8 mouse cellular contexts compared by ENCODE assay signal in the genomic region with DNA sequence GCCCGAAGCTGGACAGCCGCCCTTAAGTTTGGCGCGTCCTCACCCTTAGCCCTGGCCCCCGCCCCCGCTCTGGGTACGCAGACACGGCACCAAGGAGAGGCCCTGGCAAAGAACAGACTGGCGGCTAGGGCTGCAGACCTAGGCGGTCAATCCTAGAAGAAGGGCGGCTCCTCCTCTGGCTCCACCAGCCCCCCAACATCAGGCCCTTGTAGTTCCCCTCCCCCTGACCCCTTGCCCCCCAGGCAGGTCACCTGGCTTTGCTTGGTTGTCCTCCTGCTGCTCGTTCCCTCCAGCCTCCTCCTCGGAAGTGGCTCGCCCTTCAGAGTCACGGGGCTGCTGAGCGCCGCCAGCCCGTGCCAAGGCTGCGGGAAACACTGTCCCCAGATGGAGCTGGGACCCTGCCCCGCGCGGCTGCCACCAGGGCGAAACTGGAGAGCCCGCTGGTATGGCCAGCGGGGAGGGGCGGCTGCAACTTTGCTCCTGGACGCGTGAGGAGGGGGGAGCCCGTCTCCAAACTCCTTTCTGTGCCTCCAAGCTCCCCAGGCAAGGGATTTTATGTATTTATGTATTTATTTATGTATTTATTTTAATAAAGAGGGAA. TPM values are rescaled to one million over a fixed set of nuclear protein-coding genes. Genes with fewer than 3 reads are reported as not detected.
DNase-seq lines count a peak whose midpoint lies in the region; ATAC-seq lines count a peak whose summit lies in the region.

No protein-coding gene starts in this region.

- intact Hi-C loops in heart, postnatal 36 days (cut with DNase I), result loop anchor here (2.0 kb wide), 1 partner anchor 15 kb away; no protein-coding TSS in a partner anchor

- H3K9me3 ChIP-seq in forebrain, embryonic 11.5 days (ENCODE audit: control insufficient read depth, low read length), result no peaks in the 10 kb centered on the region
- H3K9me3 ChIP-seq in limb, embryonic 11.5 days (ENCODE audit: control insufficient read depth, low read length), result no peaks in the 10 kb centered on the region
- no peaks in the 10 kb centered on the region for H3K9me3 ChIP-seq in midbrain, embryonic 12.5 days

- H3K36me3 ChIP-seq in forebrain, embryonic 11.5 days (ENCODE audit: control insufficient read depth, insufficient read depth, low read length), result no peaks in the 10 kb centered on the region
- H3K36me3 ChIP-seq in limb, embryonic 11.5 days (ENCODE audit: control insufficient read depth, insufficient read depth, low read length), result no peaks in the 10 kb centered on the region
- no peaks in the 10 kb centered on the region for H3K36me3 ChIP-seq in midbrain, embryonic 12.5 days

- peak; percentile 73; the same call in 1 of the 2 replicates for ATAC-seq in forebrain, embryonic 11.5 days (replicated peaks; ENCODE audit: low FRiP score)
- 0 out of 2 replicates have a peak, but pooled peaks have one; percentile 21 for ATAC-seq in limb, embryonic 11.5 days (ENCODE audit: insufficient number of reproducible peaks, low FRiP score, low TSS enrichment, low read depth)
- peak; percentile 86 for ATAC-seq in midbrain, embryonic 12.5 days (ENCODE audit: low FRiP score, low read depth)

- peak overlapping the region; percentile 34 for H3K4me3 ChIP-seq in forebrain, embryonic 11.5 days (ENCODE audit: low read depth, low read length)
- H3K4me3 ChIP-seq in limb, embryonic 11.5 days (ENCODE audit: low read depth, low read length), result peak overlapping the region; percentile 31
- H3K4me3 ChIP-seq in midbrain, embryonic 12.5 days, result peak overlapping the region; percentile 46

- DNase-seq in urinary bladder, adult 18-20 months (ENCODE audit: low spot score in 2 of 2), result peak; percentile 10 to 19
- no peak for DNase-seq in urinary bladder, postnatal 10 days (ENCODE audit: low spot score)
- peak; percentile 57 for DNase-seq in forebrain, embryonic 11.5 days (ENCODE audit: low spot score)
- DNase-seq in heart, postnatal 36 days, result peak; percentile 51 to 63
- peak; percentile 29 for DNase-seq in limb, embryonic 11.5 days (ENCODE audit: low spot score)
- peak; percentile 16 for DNase-seq in thymus, postnatal 25 days
- no peak for DNase-seq in MN1 (ENCODE audit: low spot score)

- peak overlapping the region; percentile 44 for H3K9ac ChIP-seq in forebrain, embryonic 11.5 days (ENCODE audit: low read length)
- peak overlapping the region; percentile 34; the same call in 1 of the 2 replicates for H3K9ac ChIP-seq in limb, embryonic 11.5 days (ENCODE audit: low read length)
- peak overlapping the region; percentile 46; the same call in 1 of the 2 replicates for H3K9ac ChIP-seq in midbrain, embryonic 12.5 days (replicated peaks)

- WGBS in forebrain, embryonic 11.5 days, result 17% methylated on average over 29 of the region's 29 CpGs
- WGBS in limb, embryonic 11.5 days, result 17% methylated on average over 29 of the region's 29 CpGs
- WGBS in midbrain, embryonic 12.5 days, result 26% methylated on average over 26 of the region's 29 CpGs

- peak overlapping the region; percentile 68 for H3K4me2 ChIP-seq in forebrain, embryonic 11.5 days (ENCODE audit: low read depth, low read length, severe bottlenecking)
- peak overlapping the region; percentile 75 for H3K4me2 ChIP-seq in limb, embryonic 11.5 days (ENCODE audit: low read depth, severe bottlenecking)
- H3K4me2 ChIP-seq in midbrain, embryonic 12.5 days (replicated peaks), result peak overlapping the region; percentile 73

- H3K27ac ChIP-seq in forebrain, embryonic 11.5 days (ENCODE audit: low read depth, low read length), result no peak overlapping the region
- H3K27ac ChIP-seq in limb, embryonic 11.5 days (replicated peaks; ENCODE audit: low read depth, low read length), result no peak overlapping the region
- H3K27ac ChIP-seq in midbrain, embryonic 12.5 days (replicated peaks), result no peak overlapping the region

- H3K27me3 ChIP-seq in forebrain, embryonic 11.5 days (ENCODE audit: control insufficient read depth, insufficient read depth, low read length), result no peaks in the 10 kb centered on the region
- H3K27me3 ChIP-seq in limb, embryonic 11.5 days (ENCODE audit: control insufficient read depth, insufficient read depth, low read length), result no peaks in the 10 kb centered on the region
- H3K27me3 ChIP-seq in midbrain, embryonic 12.5 days, result no peaks in the 10 kb centered on the region

- no peaks in the 10 kb centered on the region for H3K4me1 ChIP-seq in forebrain, embryonic 11.5 days (replicated peaks; ENCODE audit: control insufficient read depth, insufficient read depth, low read length)
- no peaks in the 10 kb centered on the region for H3K4me1 ChIP-seq in limb, embryonic 11.5 days (ENCODE audit: control insufficient read depth, insufficient read depth, low read length)
- no peaks in the 10 kb centered on the region for H3K4me1 ChIP-seq in midbrain, embryonic 12.5 days

RNA-seq across cellular contexts. Expression of gene Arhgef6, which starts 12.6 kb away (rescaled TPM):
- 6.7 and 7.0 TPM in 2 replicates for polyA plus RNA-seq in forebrain, embryonic 11.5 days (2014; fragmentation: Nextera tagmentation; extraction: Ambion mirVana)
- total RNA-seq in heart, postnatal 36 days (2021), result 10 to 100 TPM; 61.0 to 62.6 TPM
- 1.7 and 2.9 TPM in 2 replicates for polyA plus RNA-seq in limb, embryonic 11.5 days (2014; fragmentation: Nextera tagmentation; extraction: Ambion mirVana)
- 6.6 and 7.5 TPM in 2 replicates for polyA plus RNA-seq in midbrain, embryonic 12.5 days (2016; fragmentation: Nextera tagmentation; extraction: Ambion mirVana)

Comparison
In these comparisons a context has a peak if more than half of its experiments do, and no peak if none do; other contexts are left out.
1. DNase-seq: peak in urinary bladder, adult 18-20 months (2 of 2), forebrain, embryonic 11.5 days (single experiment), heart, postnatal 36 days (2 of 2), limb, embryonic 11.5 days (single experiment) and thymus, postnatal 25 days (single experiment); none in urinary bladder, postnatal 10 days (single experiment) and MN1 (single experiment).
2. ATAC-seq: peak in every context shown above with its lines; median percentile 86 in midbrain, embryonic 12.5 days; 73 in forebrain, embryonic 11.5 days; 21 in limb, embryonic 11.5 days.
3. Peak in every context shown above with its lines, with median percentiles within 50 percentile points of each other: H3K4me2 ChIP-seq, H3K4me3 ChIP-seq and H3K9ac ChIP-seq.